Mouse (Mus musculus): ENCODE measurements around the gene Traf1.

DNA sequence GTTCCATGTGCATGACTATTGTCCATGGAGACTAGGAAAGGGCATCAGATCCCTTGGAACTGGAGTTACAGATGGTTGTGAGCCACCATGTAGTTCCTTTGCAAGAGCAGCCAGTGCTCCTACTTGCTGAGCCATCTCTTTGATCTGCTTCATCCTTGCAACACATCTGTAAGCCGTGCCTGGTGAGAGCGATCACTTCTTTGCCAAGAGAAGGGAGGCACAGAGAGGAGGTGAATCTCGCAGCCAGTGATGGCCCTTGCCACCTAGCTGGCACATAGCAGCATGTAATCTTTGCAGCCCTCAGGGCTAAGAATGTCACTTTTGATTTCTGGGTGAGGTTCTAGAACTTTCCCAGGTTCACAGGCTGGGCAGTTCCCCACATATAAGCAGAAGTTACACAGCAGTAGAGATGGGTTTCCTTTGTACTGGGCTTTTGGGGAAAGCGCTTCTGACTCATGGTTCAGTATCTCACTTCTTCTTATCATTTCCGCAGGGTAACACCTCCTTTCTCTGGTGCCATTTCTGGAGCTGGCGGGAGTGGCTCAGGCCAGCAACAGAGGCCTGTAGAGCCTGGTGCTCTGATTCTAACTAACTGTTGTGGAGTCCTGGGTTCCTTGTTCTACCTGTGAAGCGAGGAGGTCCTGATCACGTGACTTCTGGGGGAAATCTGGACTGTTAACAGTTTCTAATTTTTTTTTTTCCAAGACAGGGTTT is 15.5 kb upstream of the Traf1 start:
- TF ChIP-seq CTCF (IDR thresholded peaks at IDR 0.05; ENCODE audit: low read depth, low read length), result no peak
- TF ChIP-seq POLR2A (IDR thresholded peaks at IDR 0.05; ENCODE audit: extremely low read depth, insufficient read depth, low read length), result no peak
